Mouse (Mus musculus): ENCODE measurements at regions not wholly inside any gene's neighbourhood (a gene's known extent, or its start where the extent isn't known, plus 50 kb on each side); places are given as distances from the start of the nearest gene placed in this dataset.

DNA sequence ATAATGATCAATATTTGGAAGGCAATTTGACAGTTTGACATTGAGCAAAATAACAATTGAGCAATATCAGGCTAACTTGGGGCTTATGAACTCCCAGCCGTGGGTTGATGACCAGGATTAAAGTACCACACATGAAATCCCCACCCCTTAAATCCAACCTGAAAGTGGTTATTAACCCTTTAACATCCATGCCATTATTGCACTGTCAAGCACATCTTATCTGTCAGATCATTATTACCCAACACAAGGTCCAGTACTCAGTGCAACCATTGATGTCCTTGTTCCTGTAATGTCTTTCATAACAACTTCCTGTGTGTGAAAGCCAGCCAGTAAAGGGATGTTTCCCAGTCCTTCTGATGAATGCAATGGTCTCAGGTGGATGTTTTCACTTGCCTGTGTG lies 425.8 kb downstream of the Tns3 start:
- TF ChIP-seq CHD2 (IDR thresholded peaks at IDR 0.05; ENCODE audit: low read depth, low read length) (no peak), ZNF384 (IDR thresholded peaks at IDR 0.05; ENCODE audit: low read depth, low read length) (no peak), MAFK (IDR thresholded peaks at IDR 0.05; ENCODE audit: insufficient read depth, low read depth, low read length) (no peak)
